Mouse (Mus musculus) brown adipose tissue, adult 24 weeks (tissue): ENCODE results near the gene Cdk5rap2. TPM values are rescaled to one million over a fixed set of nuclear protein-coding genes. Genes with fewer than 3 reads are reported as not detected.

Experiments used
- H3K27ac ChIP-seq: fragments of 200-500 bp; replicated peaks from 2 replicates; pipeline ENCODE4 v1.5.1; 2012; ENCODE audit warnings: low read depth, mild to moderate bottlenecking, low read length
- H3K4me1 ChIP-seq: fragments of 200-500 bp; 2 replicates; pipeline ENCODE4 v1.6.1; 2012; ENCODE audit warnings: low read length, mixed read lengths; ENCODE audit not compliant: control insufficient read depth, insufficient read depth, insufficient read length
- H3K4me3 ChIP-seq: fragments of 200-500 bp; 2 replicates; pipeline ENCODE4 v1.5.1; 2012; ENCODE audit warnings: low read depth, mild to moderate bottlenecking, low read length, moderate library complexity; ENCODE audit not compliant: insufficient read depth
- polyA plus RNA-seq: library from polyadenylated mRNA; stranded (reverse); fragments of >200 nt; gene quantifications from 2 replicates; pipeline ENCODE4 v1.2.4, GENCODE M21; 2012; ENCODE audit not compliant: missing spikeins, insufficient read depth, insufficient read length

Cdk5rap2 gene
- polyA plus RNA-seq, 1 experiment: 2.5 TPM

GRCm38 (mm10) chr4:70260419-70260807 lies 149.8 kb downstream of the Cdk5rap2 start:
- Histone ChIP-seq H3K4me3 (no peak overlapping the region), H3K27ac (no peak overlapping the region), H3K4me1 (no peaks in the 10 kb centered on the region)

GRCm38 (mm10) chr4:70259726-70260418 lies 150.4 kb downstream of the Cdk5rap2 start:
- Histone ChIP-seq H3K27ac (no peak overlapping the region), H3K4me1 (no peaks in the 10 kb centered on the region), H3K4me3 (no peak overlapping the region)

GRCm38 (mm10) chr4:70258826-70259225 lies 151.4 kb downstream of the Cdk5rap2 start:
- no peaks in the 10 kb centered on the region for H3K4me1 ChIP-seq
- H3K4me3 ChIP-seq: no peak overlapping the region
- H3K27ac ChIP-seq: no peak overlapping the region

- H3K27ac ChIP-seq: no peak overlapping the region
- H3K4me3 ChIP-seq: no peak overlapping the region
- H3K4me1 ChIP-seq: no peaks in the 10 kb centered on the region
These were observed 152.0 kb downstream of the Cdk5rap2 start for GRCm38 (mm10) chr4:70258205-70258604.

GRCm38 (mm10) chr4:70251782-70252181 lies 158.5 kb downstream of the Cdk5rap2 start:
- no peak overlapping the region for H3K4me3 ChIP-seq
- H3K27ac ChIP-seq: no peak overlapping the region
- no peaks in the 10 kb centered on the region for H3K4me1 ChIP-seq

GRCm38 (mm10) chr4:70245706-70246105 lies 164.5 kb downstream of the Cdk5rap2 start:
- H3K27ac ChIP-seq: no peak overlapping the region
- H3K4me1 ChIP-seq: no peaks in the 10 kb centered on the region
- no peak overlapping the region for H3K4me3 ChIP-seq

GRCm38 (mm10) chr4:70243561-70244120 lies 166.6 kb downstream of the Cdk5rap2 start:
- H3K4me1 ChIP-seq: no peaks in the 10 kb centered on the region
- no peak overlapping the region for H3K27ac ChIP-seq
- no peak overlapping the region for H3K4me3 ChIP-seq

- Histone ChIP-seq H3K4me1 (no peaks in the 10 kb centered on the region), H3K4me3 (no peak overlapping the region), H3K27ac (no peak overlapping the region)
These were observed 170.5 kb downstream of the Cdk5rap2 start for GRCm38 (mm10) chr4:70239731-70240130.

- Histone ChIP-seq H3K4me1 (no peaks in the 10 kb centered on the region), H3K4me3 (no peak overlapping the region), H3K27ac (no peak overlapping the region)
These were observed 171.4 kb downstream of the Cdk5rap2 start for GRCm38 (mm10) chr4:70238862-70239261.

GRCm38 (mm10) chr4:70232383-70232782 lies 177.9 kb downstream of the Cdk5rap2 start:
- no peak overlapping the region for H3K27ac ChIP-seq
- H3K4me3 ChIP-seq: no peak overlapping the region
- 0 out of 2 replicates have a peak, but pooled peaks cover 2% of the 10 kb centered on the region for H3K4me1 ChIP-seq

- no peak overlapping the region for H3K4me3 ChIP-seq
- H3K4me1 ChIP-seq: 0 out of 2 replicates have a peak, but pooled peaks cover 2% of the 10 kb centered on the region
- H3K27ac ChIP-seq: no peak overlapping the region
These were observed 180.4 kb downstream of the Cdk5rap2 start for GRCm38 (mm10) chr4:70229874-70230273.

- H3K4me1 ChIP-seq: 0 out of 2 replicates have a peak, but pooled peaks cover 2% of the 10 kb centered on the region
- H3K4me3 ChIP-seq: no peak overlapping the region
- no peak overlapping the region for H3K27ac ChIP-seq
These were observed 181.9 kb downstream of the Cdk5rap2 start for GRCm38 (mm10) chr4:70228350-70228749.

- H3K27ac ChIP-seq: no peak overlapping the region
- H3K4me3 ChIP-seq: no peak overlapping the region
- peaks cover 2% of the 10 kb centered on the region; the same call in 1 of the 2 replicates for H3K4me1 ChIP-seq
These were observed 182.6 kb downstream of the Cdk5rap2 start for GRCm38 (mm10) chr4:70227667-70228066.

- H3K4me3 ChIP-seq: no peak overlapping the region
- no peak overlapping the region for H3K27ac ChIP-seq
- H3K4me1 ChIP-seq: peaks cover 12% of the 10 kb centered on the region; the same call in 1 of the 2 replicates
These were observed 185.7 kb downstream of the Cdk5rap2 start for GRCm38 (mm10) chr4:70224503-70224902.

GRCm38 (mm10) chr4:70221878-70222277 lies 188.4 kb downstream of the Cdk5rap2 start:
- H3K4me3 ChIP-seq: no peak overlapping the region
- H3K27ac ChIP-seq: no peak overlapping the region
- peaks cover 10% of the 10 kb centered on the region; the same call in 1 of the 2 replicates for H3K4me1 ChIP-seq

- Histone ChIP-seq H3K4me3 (no peak overlapping the region), H3K27ac (no peak overlapping the region), H3K4me1 (peaks cover 10% of the 10 kb centered on the region; the same call in 1 of the 2 replicates)
These were observed 188.9 kb downstream of the Cdk5rap2 start for GRCm38 (mm10) chr4:70221370-70221769.
